Mouse (Mus musculus): ENCODE measurements around the gene Bcl9l. TPM values are rescaled to one million over a fixed set of nuclear protein-coding genes. Genes with fewer than 3 reads are reported as not detected.
A peak's percentile ranks its signal among the peaks of the same experiment; 100 is the strongest.

The Bcl9l gene
- polyA plus RNA-seq, 1 experiment from 2014 or later, result 21.8 TPM

DNA sequence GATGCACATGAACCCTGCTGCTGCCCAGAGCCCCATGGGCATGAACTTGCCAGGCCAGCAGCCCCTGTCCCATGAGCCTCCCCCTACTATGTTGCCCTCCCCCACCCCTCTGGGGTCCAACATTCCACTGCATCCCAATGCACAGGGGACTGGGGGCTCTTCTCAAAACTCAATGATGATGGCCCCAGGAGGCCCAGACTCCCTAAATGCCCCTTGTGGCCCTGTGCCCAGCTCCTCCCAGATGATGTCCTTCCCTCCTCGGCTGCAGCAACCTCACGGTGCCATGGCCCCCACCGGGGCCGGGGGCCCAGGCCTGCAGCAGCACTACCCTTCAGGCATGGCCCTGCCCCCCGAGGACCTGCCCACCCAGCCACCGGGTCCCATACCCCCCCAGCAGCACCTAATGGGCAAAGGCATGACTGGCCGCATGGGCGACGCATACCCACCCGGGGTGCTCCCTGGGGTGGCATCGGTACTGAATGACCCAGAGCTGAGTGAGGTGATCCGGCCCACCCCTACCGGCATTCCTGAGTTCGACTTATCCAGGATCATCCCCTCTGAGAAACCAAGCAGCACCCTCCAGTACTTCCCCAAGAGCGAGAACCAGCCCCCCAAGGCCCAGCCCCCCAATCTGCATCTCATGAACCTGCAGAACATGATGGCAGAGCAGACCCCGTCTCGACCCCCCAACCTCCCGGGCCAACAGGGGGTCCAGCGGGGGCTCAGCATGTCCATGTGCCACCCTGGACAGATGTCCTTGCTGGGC, 26.3 kb downstream of the Bcl9l start:
- no peak for ATAC-seq (ENCODE audit: insufficient number of reproducible peaks, low FRiP score, low TSS enrichment, low read depth)
- Histone ChIP-seq H3K9me3 (replicated peaks) (no peaks in the 10 kb centered on the region), H3K27me3 (no peaks in the 10 kb centered on the region), H3K4me2 (replicated peaks) (peak overlapping the region; percentile 49), H3K4me1 (peaks cover 70% of the 10 kb centered on the region), H3K36me3 (peaks cover 52% of the 10 kb centered on the region), H3K4me3 (replicated peaks) (peak overlapping the region; percentile 30; the same call in 1 of the 2 replicates), H3K9ac (no peak overlapping the region; the same call in 1 of the 2 replicates), H3K27ac (replicated peaks) (peak overlapping the region; percentile 82)
- WGBS, result 75% methylated on average over 19 of the region's 19 CpGs

DNA sequence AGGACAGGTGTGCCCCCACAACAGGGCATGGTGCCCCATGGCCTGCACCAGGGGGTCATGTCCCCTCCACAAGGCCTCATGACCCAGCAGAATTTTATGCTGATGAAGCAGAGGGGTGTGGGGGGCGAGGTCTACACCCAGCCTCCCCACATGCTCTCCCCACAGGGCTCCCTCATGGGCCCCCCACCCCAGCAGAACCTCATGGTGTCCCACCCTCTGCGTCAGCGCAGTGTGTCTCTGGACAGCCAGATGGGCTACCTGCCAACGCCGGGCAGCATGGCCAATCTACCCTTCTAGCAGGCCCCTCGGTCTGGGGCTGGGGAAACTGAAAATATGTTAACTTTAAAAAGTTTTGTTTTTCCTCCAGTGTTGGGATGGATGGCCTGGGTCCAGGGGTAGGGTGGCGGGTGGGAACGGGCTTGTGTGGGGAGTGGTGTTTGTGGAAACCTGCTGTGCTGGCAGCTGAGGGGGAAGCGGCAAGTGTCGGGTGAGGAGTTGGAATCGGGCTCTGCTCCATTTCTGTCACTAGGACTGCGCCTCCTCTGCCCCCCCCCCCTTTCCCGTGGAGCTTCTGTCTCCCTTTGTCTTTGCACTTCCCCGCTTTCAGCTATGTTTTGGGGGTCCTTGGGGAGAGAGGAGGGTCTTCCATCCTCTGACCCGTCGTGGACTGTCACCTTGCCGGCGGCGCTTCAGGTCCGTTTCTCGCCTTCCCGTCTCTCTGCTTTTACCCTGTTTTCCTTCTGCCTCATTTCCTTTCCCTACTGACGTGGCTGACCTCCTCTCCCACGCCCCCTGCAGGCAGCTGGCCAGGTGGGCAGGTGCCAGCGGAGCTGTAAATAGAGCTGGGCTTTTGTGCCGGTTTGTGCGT, 27.1 kb downstream of the Bcl9l start:
- H3K4me1 ChIP-seq, result peaks cover 69% of the 10 kb centered on the region
- WGBS, result 7% methylated on average over 25 of the region's 27 CpGs
- H3K9me3 ChIP-seq (replicated peaks), result no peaks in the 10 kb centered on the region
- ATAC-seq (ENCODE audit: insufficient number of reproducible peaks, low FRiP score, low TSS enrichment, low read depth), result peak; percentile 31; the same call in 1 of the 2 replicates
- no peaks in the 10 kb centered on the region for H3K27me3 ChIP-seq
- peak overlapping the region; percentile 49 for H3K4me2 ChIP-seq (replicated peaks)
- peaks cover 46% of the 10 kb centered on the region for H3K36me3 ChIP-seq
- H3K9ac ChIP-seq, result no peak overlapping the region; the same call in 1 of the 2 replicates
- H3K4me3 ChIP-seq (replicated peaks), result peak overlapping the region; percentile 30
- peak overlapping the region; percentile 82 for H3K27ac ChIP-seq (replicated peaks)

DNA sequence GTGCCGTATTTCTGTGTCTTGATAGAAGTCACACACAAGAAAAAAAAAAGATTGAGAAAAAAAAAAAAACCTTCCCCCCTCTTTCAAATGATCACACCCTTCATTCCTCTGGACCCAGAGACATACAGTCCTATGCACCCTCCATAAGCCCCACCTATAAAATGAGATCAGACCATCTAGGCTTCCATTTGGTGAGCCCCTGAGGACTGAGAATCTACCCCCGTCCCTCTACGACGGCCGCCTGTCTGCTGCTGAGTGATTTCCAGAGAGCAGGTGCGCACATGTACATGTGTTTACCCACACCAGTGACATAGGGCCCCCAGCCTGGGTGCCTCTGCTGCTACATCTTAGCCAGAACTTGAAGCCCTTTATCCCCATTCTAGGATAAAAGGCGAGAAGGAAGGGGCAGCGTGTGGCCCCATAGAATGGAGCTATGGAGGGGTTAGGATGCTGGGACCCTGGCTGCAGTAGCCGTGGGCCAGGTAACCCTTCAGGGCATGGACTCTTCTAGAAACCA, 27.8 kb downstream of the Bcl9l start:
- H3K4me3 ChIP-seq (replicated peaks), result peak overlapping the region; percentile 30; the same call in 1 of the 2 replicates
- no peak overlapping the region for H3K9ac ChIP-seq
- H3K4me2 ChIP-seq (replicated peaks), result peak overlapping the region; percentile 49
- H3K27ac ChIP-seq (replicated peaks), result peak overlapping the region; percentile 82
- 33% methylated on average over 9 of the region's 9 CpGs for WGBS
- peaks cover 40% of the 10 kb centered on the region for H3K36me3 ChIP-seq
- H3K4me1 ChIP-seq, result peaks cover 64% of the 10 kb centered on the region
- H3K27me3 ChIP-seq, result no peaks in the 10 kb centered on the region
- ATAC-seq (ENCODE audit: insufficient number of reproducible peaks, low FRiP score, low TSS enrichment, low read depth), result no peak
- H3K9me3 ChIP-seq (replicated peaks), result no peaks in the 10 kb centered on the region

DNA sequence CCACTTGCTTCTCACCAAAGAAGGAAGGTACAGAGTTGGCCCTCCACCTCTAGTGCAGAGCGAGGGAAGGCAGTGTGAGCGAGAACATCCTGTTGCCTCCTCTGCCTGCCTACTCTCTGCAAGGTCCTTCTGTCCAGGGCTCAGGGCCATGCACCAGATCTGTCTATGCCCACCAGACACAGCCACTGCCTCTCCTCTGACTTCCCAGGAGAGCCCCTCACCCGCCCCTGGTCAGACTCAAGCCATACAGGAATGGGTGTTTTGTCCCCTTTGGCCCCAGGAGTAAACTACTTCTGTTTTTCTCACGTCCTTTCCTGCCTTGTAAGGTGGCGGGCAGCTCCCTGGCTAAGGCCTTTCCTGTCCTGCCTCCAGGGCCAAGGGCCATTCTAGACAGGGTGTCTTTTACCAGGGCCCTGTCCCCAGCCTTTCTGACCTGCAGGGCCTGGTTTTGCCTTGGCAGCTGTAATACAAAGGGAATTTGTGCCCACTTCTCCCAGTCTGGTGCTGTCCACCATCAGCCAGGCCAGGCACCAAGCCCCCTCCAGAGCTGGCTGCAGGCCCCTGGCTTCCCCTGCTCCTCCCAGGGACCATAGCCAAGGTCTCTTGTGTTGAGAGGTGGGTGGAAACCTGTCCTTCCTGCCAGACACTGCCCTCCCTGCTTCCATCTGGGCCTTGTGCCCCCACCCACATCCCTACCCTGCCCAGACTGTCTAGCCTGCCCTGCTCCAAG, 28.4 kb downstream of the Bcl9l start:
- Histone ChIP-seq H3K4me1 (peaks cover 58% of the 10 kb centered on the region), H3K4me3 (replicated peaks) (no peak overlapping the region), H3K9ac (no peak overlapping the region), H3K9me3 (replicated peaks) (no peaks in the 10 kb centered on the region), H3K4me2 (replicated peaks) (no peak overlapping the region), H3K36me3 (peaks cover 33% of the 10 kb centered on the region), H3K27me3 (no peaks in the 10 kb centered on the region), H3K27ac (replicated peaks) (peak overlapping the region; percentile 82)
- ATAC-seq (ENCODE audit: insufficient number of reproducible peaks, low FRiP score, low TSS enrichment, low read depth), result no peak
- 61% methylated on average over 5 of the region's 5 CpGs for WGBS

DNA sequence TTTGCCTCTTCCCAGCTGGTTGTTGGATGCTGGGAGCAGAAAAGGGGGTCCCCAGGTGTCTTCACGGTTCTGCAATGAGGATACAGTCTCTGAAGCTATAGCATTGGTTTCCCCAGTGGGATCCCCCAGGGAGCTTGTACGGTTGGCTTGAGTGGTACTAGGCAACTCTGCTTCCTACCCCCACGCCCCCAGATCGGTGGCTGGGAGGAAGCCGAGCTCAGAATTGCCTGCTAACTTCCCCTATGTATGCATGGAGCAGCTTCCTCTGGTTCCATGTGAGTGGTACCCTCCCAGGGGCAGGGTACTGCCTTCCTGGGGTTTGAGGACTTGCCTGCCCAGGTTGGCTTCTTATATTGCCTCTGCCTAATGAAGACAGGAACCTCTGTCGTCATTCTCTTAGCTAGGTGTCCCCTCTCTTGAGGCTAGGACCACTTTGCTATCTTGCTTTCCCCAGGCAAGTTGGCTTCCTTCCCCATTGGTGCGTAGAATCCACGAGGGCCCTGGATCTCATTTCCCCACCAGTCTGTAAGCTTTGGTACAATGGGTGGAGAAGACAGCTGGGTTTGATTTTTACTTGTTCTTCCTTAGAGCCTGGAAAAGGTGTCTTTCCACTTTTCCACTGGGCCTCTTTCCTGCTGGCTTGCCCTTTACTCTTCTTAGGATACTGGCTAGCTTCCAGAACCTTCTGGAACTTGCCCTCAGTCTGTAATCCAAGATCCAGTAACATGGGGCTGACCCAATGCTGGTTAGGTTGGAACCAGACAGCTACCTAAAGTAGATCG, 29.5 kb downstream of the Bcl9l start:
- Histone ChIP-seq H3K27ac (replicated peaks) (peak overlapping the region; percentile 68), H3K9me3 (replicated peaks) (no peaks in the 10 kb centered on the region), H3K27me3 (no peaks in the 10 kb centered on the region), H3K9ac (no peak overlapping the region), H3K4me1 (peaks cover 57% of the 10 kb centered on the region), H3K4me3 (replicated peaks) (no peak overlapping the region), H3K36me3 (peaks cover 22% of the 10 kb centered on the region), H3K4me2 (replicated peaks) (no peak overlapping the region)
- 41% methylated on average over 9 of the region's 9 CpGs for WGBS
- no peak for ATAC-seq (ENCODE audit: insufficient number of reproducible peaks, low FRiP score, low TSS enrichment, low read depth)

DNA sequence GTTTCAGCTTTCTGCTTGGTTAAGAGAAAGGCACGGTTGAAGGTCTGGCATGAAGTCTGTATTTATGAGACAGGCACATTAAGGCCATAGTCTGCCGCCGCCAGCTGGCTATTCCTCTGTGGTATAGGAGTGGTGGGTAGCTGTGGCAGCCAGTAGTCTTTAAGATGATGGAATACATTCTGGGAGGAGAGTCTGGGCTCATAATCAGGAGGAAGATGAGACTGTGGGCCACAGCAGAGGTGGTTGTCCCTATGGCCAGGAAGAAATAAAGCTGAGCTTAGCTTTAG, 30.0 kb downstream of the Bcl9l start:
- Histone ChIP-seq H3K27me3 (no peaks in the 10 kb centered on the region), H3K4me1 (peaks cover 56% of the 10 kb centered on the region), H3K36me3 (peaks cover 17% of the 10 kb centered on the region), H3K4me2 (replicated peaks) (no peak overlapping the region), H3K9me3 (replicated peaks) (no peaks in the 10 kb centered on the region), H3K4me3 (replicated peaks) (no peak overlapping the region), H3K27ac (replicated peaks) (peak overlapping the region; percentile 68), H3K9ac (no peak overlapping the region)
- no peak for ATAC-seq (ENCODE audit: insufficient number of reproducible peaks, low FRiP score, low TSS enrichment, low read depth)
- 47% methylated on average over 3 of the region's 3 CpGs for WGBS

DNA sequence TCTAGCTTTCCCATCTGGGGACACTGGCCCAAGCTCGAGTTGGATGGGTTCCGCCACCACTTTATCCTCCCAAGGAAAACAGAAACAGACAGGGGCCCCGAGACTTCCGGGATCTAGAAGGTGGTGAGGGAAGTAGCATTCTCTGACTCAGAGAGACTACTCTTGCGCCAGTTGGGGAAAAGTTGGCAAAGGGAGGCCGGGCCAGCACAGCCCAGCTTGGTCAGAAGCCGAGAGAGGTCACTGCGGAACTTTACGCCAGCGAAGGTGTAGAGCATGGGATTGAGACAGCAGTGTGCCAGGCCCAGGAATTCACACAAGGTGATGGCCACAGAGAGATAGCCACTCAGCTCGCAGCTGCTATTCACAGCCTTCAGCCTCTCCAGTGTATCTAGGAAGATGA, 30.5 kb downstream of the Bcl9l start:
- no peak overlapping the region for H3K4me2 ChIP-seq (replicated peaks)
- H3K4me3 ChIP-seq (replicated peaks), result no peak overlapping the region
- peaks cover 12% of the 10 kb centered on the region for H3K36me3 ChIP-seq
- H3K4me1 ChIP-seq, result peaks cover 53% of the 10 kb centered on the region
- H3K27ac ChIP-seq (replicated peaks), result peak overlapping the region; percentile 68
- H3K9ac ChIP-seq, result no peak overlapping the region
- no peaks in the 10 kb centered on the region for H3K27me3 ChIP-seq
- H3K9me3 ChIP-seq (replicated peaks), result no peaks in the 10 kb centered on the region
- no peak for ATAC-seq (ENCODE audit: insufficient number of reproducible peaks, low FRiP score, low TSS enrichment, low read depth)
- 82% methylated on average over 11 of the region's 11 CpGs for WGBS

DNA sequence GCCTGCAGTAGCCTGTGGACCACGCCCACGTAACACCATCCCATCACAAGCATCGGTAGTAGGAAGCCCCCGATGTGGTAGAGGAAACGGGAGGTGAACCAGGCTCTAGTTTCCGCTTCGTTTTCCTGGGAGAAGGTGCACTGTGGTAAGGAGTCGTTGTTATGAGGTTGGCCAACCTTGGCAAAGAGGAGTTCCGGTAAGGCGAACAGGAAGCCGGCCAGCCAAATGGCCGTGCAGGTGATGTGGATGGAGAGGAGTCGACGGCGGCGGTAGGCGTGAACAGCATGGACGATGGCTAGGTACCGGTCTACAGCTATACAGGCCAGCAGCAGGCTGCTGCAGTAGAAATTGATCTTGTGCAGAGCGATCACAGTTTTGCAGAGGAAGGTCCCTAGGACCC, 31.0 kb downstream of the Bcl9l start:
- Histone ChIP-seq H3K4me3 (replicated peaks) (no peak overlapping the region), H3K9ac (no peak overlapping the region), H3K27me3 (no peaks in the 10 kb centered on the region), H3K36me3 (peaks cover 8% of the 10 kb centered on the region), H3K4me2 (replicated peaks) (no peak overlapping the region), H3K9me3 (replicated peaks) (no peaks in the 10 kb centered on the region), H3K27ac (replicated peaks) (no peak overlapping the region), H3K4me1 (peaks cover 49% of the 10 kb centered on the region)
- WGBS, result 78% methylated on average over 20 of the region's 20 CpGs
- no peak for ATAC-seq (ENCODE audit: insufficient number of reproducible peaks, low FRiP score, low TSS enrichment, low read depth)

DNA sequence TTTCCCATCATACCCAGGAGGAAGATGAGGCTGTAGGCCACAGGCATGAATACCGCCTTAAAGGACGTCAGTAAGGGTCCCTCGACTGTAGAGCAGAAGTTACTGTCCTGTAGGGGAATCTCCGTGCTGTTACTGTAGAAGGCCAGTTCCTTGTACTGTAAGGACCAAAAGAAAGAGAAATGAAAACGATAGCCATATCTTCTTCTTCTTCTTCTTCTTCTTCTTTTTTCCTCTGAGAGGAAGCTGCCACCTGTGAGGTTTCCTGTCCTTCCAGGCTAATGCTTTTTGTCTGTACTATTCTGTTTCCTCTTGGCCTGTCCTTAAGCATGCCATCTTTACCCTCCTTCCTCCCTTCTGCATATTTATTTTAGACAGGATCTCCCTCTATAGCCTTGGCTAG, 31.5 kb downstream of the Bcl9l start:
- 90% methylated on average over 5 of the region's 5 CpGs for WGBS
- Histone ChIP-seq H3K4me2 (replicated peaks) (no peak overlapping the region), H3K36me3 (peaks cover 2% of the 10 kb centered on the region; the same call in 1 of the 2 replicates)

DNA sequence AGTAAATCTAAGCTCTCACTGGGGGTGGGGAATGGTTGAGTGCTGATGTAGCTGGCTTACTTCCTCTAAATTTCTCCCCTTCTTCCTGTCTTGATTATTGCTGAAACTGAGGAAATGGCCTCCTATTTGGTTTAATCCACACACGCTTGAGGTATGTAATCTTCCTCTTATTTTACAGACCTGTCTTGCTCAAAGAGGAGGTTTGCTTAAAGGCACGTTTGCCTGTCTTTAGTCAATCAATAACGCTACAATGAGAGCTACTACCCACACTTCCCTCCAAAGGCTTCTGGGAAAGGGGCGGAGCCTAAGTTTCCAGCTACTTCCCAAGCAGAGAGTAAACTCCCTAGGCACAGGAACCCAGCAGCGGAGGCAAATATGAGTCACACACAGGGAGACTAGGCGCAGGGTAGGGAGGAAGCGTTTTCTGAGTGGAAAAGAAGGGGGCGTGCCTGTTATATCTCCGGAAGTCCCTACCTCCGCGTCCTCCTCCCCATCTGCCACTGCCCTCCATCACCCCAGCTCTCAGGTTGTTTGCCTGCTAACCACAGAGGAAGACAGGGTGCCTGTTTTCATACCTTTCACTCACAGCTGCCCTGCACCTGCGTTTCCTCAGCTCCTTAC, 32.6 kb downstream of the Bcl9l start:
- peaks cover 32% of the 10 kb centered on the region for H3K4me1 ChIP-seq
- H3K27me3 ChIP-seq, result no peaks in the 10 kb centered on the region
- WGBS, result 60% methylated on average over 12 of the region's 12 CpGs
- H3K9ac ChIP-seq, result no peak overlapping the region
- H3K4me3 ChIP-seq (replicated peaks), result no peak overlapping the region
- H3K9me3 ChIP-seq (replicated peaks), result no peaks in the 10 kb centered on the region
- no peak for ATAC-seq (ENCODE audit: insufficient number of reproducible peaks, low FRiP score, low TSS enrichment, low read depth)
- no peak overlapping the region for H3K27ac ChIP-seq (replicated peaks)
- H3K4me2 ChIP-seq (replicated peaks), result no peak overlapping the region
- H3K36me3 ChIP-seq, result no peaks in the 10 kb centered on the region

More for the DNA sequence above, 31.5 kb downstream of the Bcl9l start:
- Histone ChIP-seq H3K27me3 (no peaks in the 10 kb centered on the region), H3K9me3 (replicated peaks) (no peaks in the 10 kb centered on the region), H3K4me3 (replicated peaks) (no peak overlapping the region), H3K9ac (no peak overlapping the region), H3K27ac (replicated peaks) (no peak overlapping the region), H3K4me1 (peaks cover 43% of the 10 kb centered on the region)
- no peak for ATAC-seq (ENCODE audit: insufficient number of reproducible peaks, low FRiP score, low TSS enrichment, low read depth)

All from embryonic facial prominence, embryonic 15.5 days (tissue).